Mouse (Mus musculus) cortical plate, adult 2 months (tissue): Measurements from ENCODE around the gene Dlk1.

ENCODE experiments used
- CTCF ChIP-seq: fragments of 200-500 bp; IDR thresholded peaks from 2 replicates; pipeline ENCODE4 v1.5.1; 2011; ENCODE audit warnings: mild to moderate bottlenecking, control low read depth, low read length; ENCODE audit not compliant: insufficient read depth; ENCODE audit errors: extremely low read depth
- POLR2A ChIP-seq: fragments of 200-500 bp; IDR thresholded peaks from 2 replicates; pipeline ENCODE4 v1.6.1; 2011; ENCODE audit warnings: mild to moderate bottlenecking, low read length, control low read depth; ENCODE audit not compliant: insufficient read depth; ENCODE audit errors: extremely low read depth

DNA sequence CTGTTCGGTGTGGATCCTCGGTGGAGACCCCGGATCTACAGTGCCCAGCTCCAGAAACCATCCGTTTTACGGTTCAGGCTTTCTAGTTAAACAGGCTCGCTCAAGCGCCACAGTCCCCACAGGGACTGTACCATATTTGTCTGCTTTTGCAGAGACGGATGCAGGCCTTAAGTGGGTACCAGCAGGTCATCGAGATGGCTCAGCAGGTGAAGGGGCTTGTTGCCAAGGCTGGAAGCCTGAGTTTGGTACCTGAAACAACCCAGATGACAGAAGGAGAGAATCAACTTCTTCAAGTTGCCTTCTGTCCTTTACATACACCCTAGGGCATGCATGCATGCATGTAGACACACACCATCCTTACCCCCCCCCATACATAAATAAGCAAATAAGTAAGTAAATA lies 40.8 kb downstream of the Dlk1 start:
- no peak for TF ChIP-seq POLR2A
- no peak for TF ChIP-seq CTCF
